Mouse (Mus musculus) cerebellum, adult 11-12 months (tissue): ENCODE measurements around the gene Lamp2.
"Not testable (repeated sequence)": the region's sequence is repeated elsewhere in the genome, so short reads cannot be mapped to it uniquely, and the experiment has no call there.

Source experiments
- DNase-seq: peaks from one replicate; pipeline ENCODE4 v3.0.0; 2022

Gene Lamp2

GRCm38 (mm10) chrX:38455890-38456634, at the start of gene Lamp2:
Lamp2 (minus strand) TSS chrX:38456454.
- peak; percentile 81 for DNase-seq

- no peak for DNase-seq
Measured at GRCm38 (mm10) chrX:38504846-38505245, 48.6 kb upstream of the Lamp2 start.

DNA sequence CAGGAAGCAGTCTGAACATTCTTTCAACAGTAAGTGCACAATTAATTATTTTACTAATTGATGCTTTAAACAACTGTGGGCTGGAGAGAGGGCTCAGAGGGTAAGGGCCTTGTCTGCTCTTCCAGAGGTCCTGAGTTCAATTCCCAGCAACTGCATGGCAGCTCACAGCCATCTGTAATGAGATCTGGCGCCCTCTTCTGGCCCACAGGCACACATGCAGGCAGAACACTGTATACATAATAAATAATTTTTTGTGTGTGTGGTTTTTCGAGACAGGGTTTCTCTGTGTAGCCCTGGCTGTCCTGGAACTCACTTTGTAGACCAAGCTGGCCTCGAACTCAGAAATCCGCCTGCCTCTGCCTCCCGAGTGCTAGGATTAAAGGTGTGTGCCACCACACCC, 45.9 kb upstream of the Lamp2 start:
- DNase-seq, result not testable (repeated sequence)

- DNase-seq, result not testable (repeated sequence)
Measured at GRCm38 (mm10) chrX:38485464-38485863, 29.2 kb upstream of the Lamp2 start.

DNA sequence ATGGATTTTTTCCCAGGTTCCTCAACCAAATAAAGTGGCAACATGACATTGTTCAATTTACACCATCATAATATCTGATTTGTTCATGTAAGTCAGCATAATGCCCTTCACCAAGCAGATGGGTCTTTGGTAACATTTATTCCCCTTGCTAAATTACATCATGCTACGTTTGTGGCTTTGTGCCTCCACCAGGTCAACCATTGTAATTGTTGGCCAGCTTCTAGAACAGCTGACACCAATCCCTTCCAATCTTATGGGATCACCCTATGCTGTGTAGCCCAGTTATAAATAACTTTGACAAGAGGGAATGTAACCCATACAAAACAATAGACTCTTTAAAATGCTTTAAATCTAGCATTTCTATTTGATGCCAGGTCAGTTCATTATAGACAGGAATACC, 22.3 kb upstream of the Lamp2 start:
- DNase-seq, result no peak

- peak; percentile 71 for DNase-seq
Measured at GRCm38 (mm10) chrX:38473537-38474299, 17.5 kb upstream of the Lamp2 start.

DNA sequence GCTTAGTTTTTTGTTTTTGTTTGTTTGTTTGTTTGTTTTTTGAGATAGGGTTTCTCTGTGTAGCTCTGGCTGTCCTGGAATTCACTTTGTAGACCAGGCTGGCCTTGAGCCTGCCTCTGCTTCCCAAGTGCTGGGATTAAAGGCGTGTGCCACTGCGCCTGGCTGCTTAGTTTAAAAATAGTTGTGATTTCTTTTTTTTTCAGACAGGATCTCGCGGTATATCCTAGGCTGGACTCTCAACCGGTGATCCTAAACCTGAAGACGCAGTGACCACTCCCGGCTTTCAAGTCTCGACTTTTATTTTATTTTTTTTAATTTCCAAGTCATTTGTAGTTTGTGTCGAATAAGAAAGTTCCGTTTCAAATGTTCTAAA, 16.9 kb upstream of the Lamp2 start:
- peak; percentile 15 for DNase-seq

GRCm38 (mm10) chrX:38466236-38466635, 10.0 kb upstream of the Lamp2 start:
- DNase-seq, result no peak

GRCm38 (mm10) chrX:38463160-38463559, 6.9 kb upstream of the Lamp2 start:
- no peak for DNase-seq

GRCm38 (mm10) chrX:38462101-38462500, 5.8 kb upstream of the Lamp2 start:
- no peak for DNase-seq

GRCm38 (mm10) chrX:38460887-38461286, 4.6 kb upstream of the Lamp2 start:
- DNase-seq, result no peak

DNA sequence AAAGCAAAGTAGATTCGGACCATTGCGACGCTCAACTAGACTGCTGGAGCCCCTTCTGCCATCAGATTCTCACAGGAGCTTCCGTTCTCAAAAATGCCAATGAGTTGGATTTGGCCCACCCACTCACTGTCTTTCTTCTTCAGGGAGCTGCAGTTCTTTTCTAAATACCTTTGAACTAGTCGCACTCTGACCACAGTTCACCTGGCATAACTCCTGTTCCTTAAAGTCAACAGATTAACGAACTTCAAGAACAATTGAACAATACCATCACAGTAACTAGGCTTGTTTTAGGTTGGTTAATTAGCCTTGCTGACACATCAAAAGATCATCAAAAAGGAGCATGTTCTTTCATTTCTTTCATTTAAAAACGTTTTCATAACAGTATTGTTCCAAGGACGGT, 2.8 kb upstream of the Lamp2 start:
- no peak for DNase-seq

DNA sequence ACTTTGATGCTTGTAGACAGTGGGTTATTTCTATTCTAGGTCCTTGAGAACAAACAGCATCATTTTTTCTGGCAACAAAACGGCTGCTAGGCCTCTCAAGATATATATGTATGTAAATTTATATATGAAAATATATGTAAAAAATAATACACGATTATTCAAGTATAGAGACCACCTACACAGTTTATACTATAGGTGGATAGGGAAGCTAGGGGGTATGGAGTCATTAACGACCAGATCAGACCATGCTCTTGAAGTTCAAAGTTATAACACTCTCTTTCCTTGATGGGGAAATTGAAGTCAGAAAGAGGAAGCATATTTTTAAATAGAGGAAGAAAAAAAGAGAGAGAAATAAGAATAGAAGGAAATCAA, 367 bp upstream of the Lamp2 start:
- no peak for DNase-seq

DNA sequence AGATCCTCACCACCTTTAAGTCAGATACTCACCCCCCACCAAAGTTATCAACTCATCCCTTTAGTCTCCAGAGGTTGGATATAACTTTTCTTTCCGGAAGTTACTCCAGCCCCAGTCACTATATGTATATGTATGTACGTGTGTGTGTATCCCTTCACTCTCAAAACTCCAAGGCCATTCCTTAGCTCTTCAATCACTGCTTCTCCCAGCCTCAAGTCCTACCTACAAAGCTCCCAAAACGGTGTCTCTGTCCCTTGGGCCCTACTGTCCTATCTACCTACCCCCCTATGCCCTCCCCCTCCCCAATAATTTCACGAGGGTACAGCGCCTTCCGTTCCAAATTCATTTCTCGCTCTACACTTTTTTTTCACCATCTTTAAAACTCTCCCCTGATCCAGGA, 780 bp downstream of the Lamp2 start:
- no peak for DNase-seq

- DNase-seq, result no peak
Measured at GRCm38 (mm10) chrX:38454900-38455299, 1.4 kb downstream of the Lamp2 start.

DNA sequence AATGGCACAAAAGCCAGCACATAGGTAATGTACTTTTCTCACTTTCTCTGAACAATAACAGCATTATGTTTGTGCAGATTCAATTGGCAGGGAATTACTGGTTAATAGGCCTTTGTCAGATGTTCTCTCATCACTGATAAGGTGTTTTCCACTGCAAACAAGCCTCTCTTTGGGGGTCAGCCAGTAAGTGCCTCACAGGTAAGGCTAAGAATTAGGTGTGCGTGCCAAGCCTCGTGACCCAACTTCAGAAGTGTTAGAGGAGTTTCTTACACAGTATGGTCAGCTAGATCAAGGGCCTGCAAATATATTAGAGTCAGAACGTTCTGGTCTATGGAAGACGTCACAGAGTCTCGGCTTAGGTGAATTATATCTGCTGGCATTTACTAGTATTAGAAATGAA, 2.3 kb downstream of the Lamp2 start:
- DNase-seq, result no peak

- DNase-seq, result no peak
Measured at GRCm38 (mm10) chrX:38450476-38450875, 5.8 kb downstream of the Lamp2 start.

- no peak for DNase-seq
Measured at GRCm38 (mm10) chrX:38445705-38446104, 10.5 kb downstream of the Lamp2 start.

DNA sequence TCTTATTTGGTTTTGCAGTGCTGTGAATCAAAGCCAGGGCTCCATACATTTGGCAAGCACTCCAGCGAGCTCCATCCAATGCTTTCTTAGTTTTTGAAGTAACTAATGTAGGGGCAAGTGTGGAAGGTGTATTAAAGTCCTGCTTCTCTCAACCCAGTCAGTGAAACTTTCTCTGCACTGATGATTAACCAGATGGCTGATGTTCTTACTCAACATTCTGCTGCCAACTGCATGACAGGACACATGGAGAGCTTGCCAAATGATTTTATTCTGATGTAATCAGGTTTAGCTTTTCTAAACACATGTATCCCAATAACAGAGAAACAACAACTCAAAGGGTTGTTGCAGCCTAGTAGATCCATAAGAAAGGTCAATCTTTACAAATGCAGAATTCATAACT, 13.8 kb downstream of the Lamp2 start:
- no peak for DNase-seq

- DNase-seq, result no peak
Measured at GRCm38 (mm10) chrX:38439629-38440028, 16.6 kb downstream of the Lamp2 start.

DNA sequence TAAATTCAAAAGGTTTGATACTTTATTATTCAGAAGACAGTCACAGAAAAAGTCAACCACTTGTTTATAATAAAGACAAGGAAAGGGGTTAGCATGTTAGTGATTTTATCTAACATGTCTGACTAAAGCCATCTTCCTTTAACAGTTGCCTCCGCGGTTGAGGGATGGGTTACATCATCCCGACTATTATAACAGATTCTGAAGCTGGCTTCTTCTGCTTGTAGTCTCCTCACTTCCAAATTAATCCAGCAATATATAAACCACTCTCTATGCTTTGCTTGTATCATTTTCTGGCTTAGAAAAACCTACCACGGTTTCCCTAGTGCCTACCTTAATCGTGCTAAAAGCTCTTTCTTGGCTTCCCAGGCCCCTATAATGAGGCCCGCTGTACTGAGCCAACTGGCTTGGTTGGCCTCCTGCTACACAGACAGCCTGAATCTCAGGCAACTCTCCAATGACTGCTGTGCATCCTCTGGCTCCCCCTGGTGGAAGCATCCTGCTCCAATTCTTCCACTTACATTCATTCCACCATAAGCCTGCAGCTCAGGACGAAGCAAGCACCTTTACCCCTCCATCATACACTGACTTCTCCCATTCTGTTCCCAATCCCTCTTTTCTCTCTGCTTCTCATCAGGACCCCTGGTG, 18.0 kb downstream of the Lamp2 start:
- DNase-seq, result peak; percentile 83

DNA sequence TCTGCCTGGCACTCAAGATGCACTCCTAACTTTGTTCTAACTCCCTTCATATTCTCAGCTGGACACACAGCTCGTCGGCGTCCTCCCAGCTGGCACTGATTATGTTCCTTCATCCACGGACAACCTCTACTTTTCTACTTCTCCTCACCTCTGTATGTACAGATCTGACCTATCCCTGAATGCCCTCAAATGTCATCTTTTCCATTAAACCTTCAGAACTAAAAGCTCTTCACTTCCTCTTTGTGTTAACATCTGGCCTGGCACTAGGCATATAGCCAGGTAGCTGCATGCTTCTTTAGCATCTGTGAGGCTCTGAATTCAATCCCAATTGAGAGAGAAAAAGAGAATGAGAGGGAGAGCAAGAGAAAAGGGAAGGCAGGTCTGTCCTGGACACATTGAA, 26.8 kb downstream of the Lamp2 start:
- DNase-seq, result no peak

- DNase-seq, result no peak
Measured at GRCm38 (mm10) chrX:38428818-38429440, 27.3 kb downstream of the Lamp2 start.

GRCm38 (mm10) chrX:38426043-38426442, 30.2 kb downstream of the Lamp2 start:
- no peak for DNase-seq
